Mouse (Mus musculus): ENCODE results near the gene Tap1.

The Tap1 gene

GRCm38 (mm10) chr17:34234926-34235325, 47.6 kb downstream of the Tap1 start:
- DNase-seq (ENCODE audit: low read depth): peak; percentile 82

GRCm38 (mm10) chr17:34236691-34237090, 49.3 kb downstream of the Tap1 start:
- DNase-seq (ENCODE audit: low read depth): no peak

GRCm38 (mm10) chr17:34237741-34238140, 50.4 kb downstream of the Tap1 start:
- DNase-seq (ENCODE audit: low read depth): no peak

- DNase-seq (ENCODE audit: low read depth): peak; percentile 57
Observed at GRCm38 (mm10) chr17:34238706-34239105, 51.4 kb downstream of the Tap1 start, which contains the start of gene H2-Ob. Gene H2-Ob (plus strand): TSS chr17:34238903.

GRCm38 (mm10) chr17:34239601-34240041, 52.3 kb downstream of the Tap1 start:
- DNase-seq (ENCODE audit: low read depth): no peak

- DNase-seq (ENCODE audit: low read depth): no peak
Observed at GRCm38 (mm10) chr17:34240366-34240765, 53.0 kb downstream of the Tap1 start.

- no peak for DNase-seq (ENCODE audit: low read depth)
Observed at GRCm38 (mm10) chr17:34240916-34241315, 53.6 kb downstream of the Tap1 start.

- no peak for DNase-seq (ENCODE audit: low read depth)
Observed at GRCm38 (mm10) chr17:34244656-34245055, 57.3 kb downstream of the Tap1 start.
